Comparison of ENCODE assay signal across 8 mouse cellular contexts in the genomic region with DNA sequence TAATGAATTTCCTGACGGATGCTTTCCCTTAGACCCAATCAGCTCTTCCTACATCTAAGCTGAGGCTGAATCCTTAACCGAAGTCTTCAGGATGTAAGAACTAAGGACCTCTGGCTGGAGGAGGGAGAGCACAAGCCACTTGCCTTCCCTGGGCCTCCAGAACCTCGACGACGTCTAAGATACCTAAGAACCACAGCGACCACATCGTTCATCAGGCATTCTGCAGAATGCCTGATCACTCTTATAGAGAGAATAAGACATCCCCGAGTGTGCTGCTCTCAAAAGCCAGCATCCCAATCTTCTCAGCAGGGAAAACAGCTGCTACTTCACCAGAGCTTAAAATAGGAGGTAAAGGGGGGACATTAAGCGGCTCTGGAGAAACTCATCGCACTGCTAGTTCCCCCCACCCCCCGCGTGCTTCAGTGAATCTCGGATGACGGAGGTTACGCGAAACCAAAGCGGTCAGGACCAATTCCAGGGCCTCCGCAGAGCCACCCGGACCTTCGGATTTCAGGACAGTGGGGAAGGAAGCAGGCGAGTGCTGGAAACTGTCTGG. TPM values are rescaled to one million over a fixed set of nuclear protein-coding genes. Genes with fewer than 3 reads are reported as not detected.
DNase-seq lines count a peak whose midpoint lies in the region; ATAC-seq lines count a peak whose summit lies in the region.

No protein-coding gene starts in this region.

- H3K4me1 ChIP-seq in embryonic facial prominence, embryonic 11.5 days (ENCODE audit: control insufficient read depth, insufficient read depth, low read length): no peaks in the 10 kb centered on the region
- peaks cover 13% of the 10 kb centered on the region for H3K4me1 ChIP-seq in intestine, embryonic 16.5 days (ENCODE audit: control insufficient read depth, insufficient read depth, low read length)
- peaks cover 14% of the 10 kb centered on the region for H3K4me1 ChIP-seq in midbrain, embryonic 14.5 days (ENCODE audit: control insufficient read depth, insufficient read depth, low read length)

- no peaks in the 10 kb centered on the region for H3K27me3 ChIP-seq in embryonic facial prominence, embryonic 11.5 days (ENCODE audit: control insufficient read depth, insufficient read depth, low read length)
- no peaks in the 10 kb centered on the region for H3K27me3 ChIP-seq in intestine, embryonic 16.5 days (replicated peaks; ENCODE audit: control insufficient read depth, insufficient read depth, low read length)
- H3K27me3 ChIP-seq in midbrain, embryonic 14.5 days (ENCODE audit: control insufficient read depth, insufficient read depth, low read length): no peaks in the 10 kb centered on the region

- H3K27ac ChIP-seq in embryonic facial prominence, embryonic 11.5 days (replicated peaks; ENCODE audit: low read depth, low read length): peak overlapping the region; percentile 85
- H3K27ac ChIP-seq in intestine, embryonic 16.5 days (ENCODE audit: low read length): peak overlapping the region; percentile 94
- H3K27ac ChIP-seq in midbrain, embryonic 14.5 days (replicated peaks; ENCODE audit: low read depth, low read length): peak overlapping the region; percentile 93

- no peak for ATAC-seq in embryonic facial prominence, embryonic 11.5 days (replicated peaks; ENCODE audit: insufficient number of reproducible peaks, low FRiP score, low TSS enrichment, low read depth)
- no peak for ATAC-seq in intestine, embryonic 16.5 days
- ATAC-seq in midbrain, embryonic 14.5 days (ENCODE audit: low FRiP score, low TSS enrichment): no peak; the same call in 1 of the 2 replicates

- peak overlapping the region; percentile 68 for H3K4me3 ChIP-seq in embryonic facial prominence, embryonic 11.5 days (ENCODE audit: low read depth, low read length)
- H3K4me3 ChIP-seq in intestine, embryonic 16.5 days (ENCODE audit: low read length): peak overlapping the region; percentile 76
- H3K4me3 ChIP-seq in midbrain, embryonic 14.5 days (replicated peaks; ENCODE audit: low read depth, low read length): peak overlapping the region; percentile 91

- peak overlapping the region; percentile 62 for H3K4me2 ChIP-seq in embryonic facial prominence, embryonic 11.5 days (ENCODE audit: low read depth, low read length)
- H3K4me2 ChIP-seq in intestine, embryonic 16.5 days (ENCODE audit: low read depth, low read length): peak overlapping the region; percentile 74
- peak overlapping the region; percentile 77 for H3K4me2 ChIP-seq in midbrain, embryonic 14.5 days (ENCODE audit: low read length)

- no peaks in the 10 kb centered on the region for H3K36me3 ChIP-seq in embryonic facial prominence, embryonic 11.5 days (replicated peaks; ENCODE audit: control insufficient read depth, insufficient read depth, low read depth, low read length)
- no peaks in the 10 kb centered on the region for H3K36me3 ChIP-seq in intestine, embryonic 16.5 days (ENCODE audit: control insufficient read depth, insufficient read depth, low read length)
- no peaks in the 10 kb centered on the region for H3K36me3 ChIP-seq in midbrain, embryonic 14.5 days (ENCODE audit: control insufficient read depth, insufficient read depth, low read length)

- under 1% methylated on average over 21 of the region's 21 CpGs for WGBS in embryonic facial prominence, embryonic 11.5 days
- WGBS in intestine, embryonic 16.5 days: under 1% methylated on average over 21 of the region's 21 CpGs
- under 1% methylated on average over 21 of the region's 21 CpGs for WGBS in midbrain, embryonic 14.5 days

- H3K9ac ChIP-seq in embryonic facial prominence, embryonic 11.5 days (replicated peaks; ENCODE audit: low read length): peak overlapping the region; percentile 78
- H3K9ac ChIP-seq in intestine, embryonic 16.5 days (ENCODE audit: low read depth, low read length): peak overlapping the region; percentile 87
- peak overlapping the region; percentile 89 for H3K9ac ChIP-seq in midbrain, embryonic 14.5 days (replicated peaks; ENCODE audit: low read length)

- peak; percentile 1 for DNase-seq in gastrocnemius, adult 18-20 months (ENCODE audit: low spot score)
- DNase-seq in gastrocnemius, postnatal 25 days: no peak
- peak; percentile 11 for DNase-seq in right cerebral cortex, adult 18-20 months
- DNase-seq in right cerebral cortex, postnatal 25 days: no peak
- DNase-seq in embryonic facial prominence, embryonic 11.5 days (ENCODE audit: low spot score): peak; percentile 38
- DNase-seq in midbrain, embryonic 14.5 days: peak; percentile 58
- DNase-seq in urinary bladder, postnatal 4 days (ENCODE audit: low spot score in 2 of 2): no peak

- H3K9me3 ChIP-seq in embryonic facial prominence, embryonic 11.5 days (replicated peaks; ENCODE audit: control insufficient read depth, low read length): no peaks in the 10 kb centered on the region
- H3K9me3 ChIP-seq in intestine, embryonic 16.5 days (ENCODE audit: control insufficient read depth, low read length): no peaks in the 10 kb centered on the region
- H3K9me3 ChIP-seq in midbrain, embryonic 14.5 days (ENCODE audit: control insufficient read depth, low read length): no peaks in the 10 kb centered on the region

RNA-seq across cellular contexts. Expression of a gene that starts 0.6 kb away (rescaled TPM):
- 100 to 1,000 TPM; 154 to 162 TPM for total RNA-seq in gastrocnemius, adult 18-20 months (2021)
- total RNA-seq in gastrocnemius, postnatal 25 days (2021): 100 to 1,000 TPM; 123 to 143 TPM
- 180 and 196 TPM in 2 replicates for polyA plus RNA-seq in embryonic facial prominence, embryonic 11.5 days (2014; fragmentation: Nextera tagmentation; extraction: Ambion mirVana)
- polyA plus RNA-seq in intestine, embryonic 16.5 days (2015; fragmentation: Nextera tagmentation; extraction: Ambion mirVana): 84.4 and 95.3 TPM in 2 replicates
- polyA plus RNA-seq in midbrain, embryonic 14.5 days (2014; fragmentation: Nextera tagmentation; extraction: Ambion mirVana): 135 and 152 TPM in 2 replicates

RNA-seq across cellular contexts. Expression of a gene that starts 18.6 kb away (rescaled TPM):
- total RNA-seq in gastrocnemius, adult 18-20 months (2021): not detected
- total RNA-seq in gastrocnemius, postnatal 25 days (2021): not detected
- not detected in 2 replicates for polyA plus RNA-seq in embryonic facial prominence, embryonic 11.5 days (2014; fragmentation: Nextera tagmentation; extraction: Ambion mirVana)
- polyA plus RNA-seq in intestine, embryonic 16.5 days (2015; fragmentation: Nextera tagmentation; extraction: Ambion mirVana): not detected in 2 replicates
- not detected in 2 replicates for polyA plus RNA-seq in midbrain, embryonic 14.5 days (2014; fragmentation: Nextera tagmentation; extraction: Ambion mirVana)

RNA-seq across cellular contexts. Expression of a gene that starts 25.3 kb away (rescaled TPM):
- not detected for total RNA-seq in gastrocnemius, adult 18-20 months (2021)
- total RNA-seq in gastrocnemius, postnatal 25 days (2021): not detected
- not detected in 2 replicates for polyA plus RNA-seq in embryonic facial prominence, embryonic 11.5 days (2014; fragmentation: Nextera tagmentation; extraction: Ambion mirVana)
- polyA plus RNA-seq in intestine, embryonic 16.5 days (2015; fragmentation: Nextera tagmentation; extraction: Ambion mirVana): not detected in 2 replicates
- not detected in 2 replicates for polyA plus RNA-seq in midbrain, embryonic 14.5 days (2014; fragmentation: Nextera tagmentation; extraction: Ambion mirVana)

Comparison
In these comparisons a context has a peak if more than half of its experiments do, and no peak if none do; other contexts are left out.
1. DNase-seq: peak in gastrocnemius, adult 18-20 months (single experiment), right cerebral cortex, adult 18-20 months (single experiment), embryonic facial prominence, embryonic 11.5 days (single experiment) and midbrain, embryonic 14.5 days (single experiment); none in gastrocnemius, postnatal 25 days (single experiment), right cerebral cortex, postnatal 25 days (single experiment) and urinary bladder, postnatal 4 days (0 of 2).
2. Peak in every context shown above with its lines, with median percentiles within 50 percentile points of each other: H3K27ac ChIP-seq, H3K4me2 ChIP-seq, H3K4me3 ChIP-seq and H3K9ac ChIP-seq.